Mouse (Mus musculus) neural tube, embryonic 14.5 days (tissue): Measurements from ENCODE around the gene Ip6k1. TPM values are rescaled to one million over a fixed set of nuclear protein-coding genes. Genes with fewer than 3 reads are reported as not detected.

Experiments
- microRNA-seq: library from miRNA; unstranded; fragments of <30 nt; microRNA quantifications from one replicate; pipeline ENCODE4, GENCODE M21; 2016
- polyA plus RNA-seq: library from polyadenylated mRNA; unstranded; fragments of >200 nt; fragmentation: Nextera tagmentation; extraction: Ambion mirVana; gene quantifications from 2 replicates; pipeline ENCODE4 v1.2.1, GENCODE M21; 2014

The Ip6k1 gene
- polyA plus RNA-seq, 1 experiment from 2014 or later, result 53.6 TPM

Small RNA genes within 50 kb of the gene (microRNA-seq; reads per million reads assigned to microRNA genes)
- not detected for gene Mir7088

Other genes with a start within 250 kb of the Ip6k1 start
- gene Rbm5, start 231.5 kb upstream of the Ip6k1 start, polyA plus RNA-seq, result 237 and 239 TPM in 2 replicates
- 87.1 and 96.0 TPM in 2 replicates for gene Rbm6, start 129.3 kb upstream of the Ip6k1 start, polyA plus RNA-seq
- 21.3 and 23.4 TPM in 2 replicates for gene Mon1a, start 114.3 kb upstream of the Ip6k1 start, polyA plus RNA-seq
- 0.51 and 1.5 TPM in 2 replicates for gene Mst1r, start 95.6 kb upstream of the Ip6k1 start, polyA plus RNA-seq
- gene Actl11, start 74.0 kb upstream of the Ip6k1 start, polyA plus RNA-seq, result not detected in 2 replicates
- 12.5 and 20.1 TPM in 2 replicates for gene Camkv, start 66.8 kb upstream of the Ip6k1 start, polyA plus RNA-seq
- 5.1 and 5.7 TPM in 2 replicates for gene Traip, start 52.4 kb upstream of the Ip6k1 start, polyA plus RNA-seq
- 2.0 and 8.2 TPM in 2 replicates for gene Uba7, start 27.0 kb upstream of the Ip6k1 start, polyA plus RNA-seq
- gene Gm20661, start 19.4 kb upstream of the Ip6k1 start, polyA plus RNA-seq, result 0.58 and 1.8 TPM in 2 replicates
- 10.4 and 19.5 TPM in 2 replicates for gene Inka1, start 16.6 kb upstream of the Ip6k1 start, polyA plus RNA-seq
- gene Cdhr4, start 10.0 kb upstream of the Ip6k1 start, polyA plus RNA-seq, result 1.2 and 4.5 TPM in 2 replicates
- gene Gm20662, start 6.2 kb upstream of the Ip6k1 start, polyA plus RNA-seq, result 0.94 TPM in 1 of 2 replicates, not detected in the other
- 19.5 and 21.2 TPM in 2 replicates for gene Gmppb, start 46.7 kb downstream of the Ip6k1 start, polyA plus RNA-seq
- 2.8 and 3.5 TPM in 2 replicates for gene Amigo3, start 50.7 kb downstream of the Ip6k1 start, polyA plus RNA-seq
- 0.08 TPM in 1 of 2 replicates, not detected in the other for gene Mst1, start 77.9 kb downstream of the Ip6k1 start, polyA plus RNA-seq
- gene Rnf123, start 80.8 kb downstream of the Ip6k1 start, polyA plus RNA-seq, result 47.7 and 55.7 TPM in 2 replicates
- gene Apeh, start 92.1 kb downstream of the Ip6k1 start, polyA plus RNA-seq, result 47.9 and 51.7 TPM in 2 replicates
- 16.0 and 17.9 TPM in 2 replicates for gene Bsn, start 187.9 kb downstream of the Ip6k1 start, polyA plus RNA-seq